Mouse (Mus musculus) C2C12 (cell line): Measurements from ENCODE around the gene Itga1. TPM values are rescaled to one million over a fixed set of nuclear protein-coding genes. Genes with fewer than 3 reads are reported as not detected.

Experiments used
- H3K27me3 ChIP-seq: one replicate; pipeline ENCODE4 v1.6.1; 2011; ENCODE audit not compliant: control insufficient read depth, insufficient read depth, insufficient read length
- H3K36me3 ChIP-seq: one replicate; pipeline ENCODE4 v1.6.1; 2011; ENCODE audit not compliant: control insufficient read depth, insufficient read depth
- H3K4me3 ChIP-seq: one replicate; pipeline ENCODE4 v1.5.1; 2011; ENCODE audit warnings: mild to moderate bottlenecking, control low read depth; ENCODE audit not compliant: poor library complexity, insufficient read depth, severe bottlenecking
- H3K79me2 ChIP-seq: one replicate; pipeline ENCODE4 v1.6.1; 2011; ENCODE audit not compliant: control insufficient read depth, insufficient read depth
- H3K79me3 ChIP-seq: one replicate; pipeline ENCODE4 v1.6.1; 2011; ENCODE audit warnings: low read depth, control low read depth
- H3ac ChIP-seq: one replicate; pipeline ENCODE3; 2011; ENCODE audit warnings: low read depth; ENCODE audit not compliant: control insufficient read depth, insufficient read length
- CEBPB ChIP-seq: IDR thresholded peaks from one replicate; pipeline ENCODE4 v1.6.1; 2011; ENCODE audit warnings: low read depth, mild to moderate bottlenecking, control low read depth, moderate library complexity
- CTCF ChIP-seq: IDR thresholded peaks from one replicate; pipeline ENCODE4 v1.5.1; 2011; ENCODE audit not compliant: control insufficient read depth, insufficient read depth, insufficient read length
- FOSL1 ChIP-seq: IDR thresholded peaks from one replicate; pipeline ENCODE4 v1.8.0; 2011; ENCODE audit warnings: mild to moderate bottlenecking, low read length; ENCODE audit not compliant: poor library complexity, insufficient read depth, severe bottlenecking
- MAX ChIP-seq: IDR thresholded peaks from one replicate; pipeline ENCODE4 v1.6.1; 2011; ENCODE audit warnings: mild to moderate bottlenecking, control low read depth
- MYOD1 ChIP-seq: IDR thresholded peaks from one replicate; pipeline ENCODE4 v1.6.1; 2011; ENCODE audit warnings: low read depth; ENCODE audit not compliant: control insufficient read depth, insufficient read length
- MYOG ChIP-seq: IDR thresholded peaks from one replicate; pipeline ENCODE4 v1.6.1; 2011; ENCODE audit not compliant: control insufficient read depth, insufficient read length; ENCODE audit errors: extremely low read depth
- USF1 ChIP-seq: IDR thresholded peaks from one replicate; pipeline ENCODE4 v1.6.1; 2011; ENCODE audit warnings: low read depth, mild to moderate bottlenecking, control low read depth, moderate library complexity
- polyA plus RNA-seq: library from polyadenylated mRNA; unstranded; fragments of >200 nt; fragmentation: generic; extraction: Trizol; gene quantifications from one replicate; pipeline ENCODE4 v1.2.1, GENCODE M21; 2012; ENCODE audit warnings: missing spikeins

Gene Itga1
- polyA plus RNA-seq, 1 experiment = 0.04 TPM

GRCm38 (mm10) chr13:114923331-114923730, 178.4 kb downstream of the Itga1 start:
- Histone ChIP-seq H3K79me2 (no peaks in the 10 kb centered on the region), H3K79me3 (no peaks in the 10 kb centered on the region), H3K27me3 (no peaks in the 10 kb centered on the region), H3ac (no peak overlapping the region), H3K4me3 (no peak overlapping the region), H3K36me3 (no peaks in the 10 kb centered on the region)
- no peak for TF ChIP-seq MYOG
- TF ChIP-seq USF1 = no peak
- TF ChIP-seq MAX = no peak
- TF ChIP-seq CTCF = no peak
- no peak for TF ChIP-seq MYOD1
- no peak for TF ChIP-seq CEBPB
- TF ChIP-seq FOSL1 = no peak

- H3K4me3 ChIP-seq = no peak overlapping the region
- H3ac ChIP-seq = no peak overlapping the region
- no peaks in the 10 kb centered on the region for H3K36me3 ChIP-seq
- H3K27me3 ChIP-seq = no peaks in the 10 kb centered on the region
- TF ChIP-seq USF1 (no peak), MAX (no peak), FOSL1 (no peak), MYOG (no peak), MYOD1 (no peak), CTCF (no peak), CEBPB (no peak)
- no peaks in the 10 kb centered on the region for H3K79me3 ChIP-seq
- H3K79me2 ChIP-seq = no peaks in the 10 kb centered on the region
These were observed 186.0 kb downstream of the Itga1 start for GRCm38 (mm10) chr13:114915767-114916166.

GRCm38 (mm10) chr13:114914963-114915362, 186.8 kb downstream of the Itga1 start:
- no peaks in the 10 kb centered on the region for H3K79me2 ChIP-seq
- H3K27me3 ChIP-seq = no peaks in the 10 kb centered on the region
- no peaks in the 10 kb centered on the region for H3K36me3 ChIP-seq
- TF ChIP-seq MYOD1 = no peak
- no peak for TF ChIP-seq CTCF
- no peak for TF ChIP-seq CEBPB
- no peak for TF ChIP-seq MYOG
- TF ChIP-seq MAX = no peak
- TF ChIP-seq FOSL1 = no peak
- TF ChIP-seq USF1 = no peak
- no peaks in the 10 kb centered on the region for H3K79me3 ChIP-seq
- no peak overlapping the region for H3ac ChIP-seq
- no peak overlapping the region for H3K4me3 ChIP-seq

- Histone ChIP-seq H3K4me3 (no peak overlapping the region), H3ac (no peak overlapping the region), H3K79me2 (no peaks in the 10 kb centered on the region), H3K36me3 (no peaks in the 10 kb centered on the region), H3K79me3 (no peaks in the 10 kb centered on the region), H3K27me3 (no peaks in the 10 kb centered on the region)
- TF ChIP-seq MYOG (no peak), CEBPB (no peak), USF1 (no peak), CTCF (no peak), FOSL1 (no peak), MAX (no peak), MYOD1 (no peak)
These were observed 187.2 kb downstream of the Itga1 start for GRCm38 (mm10) chr13:114914559-114914958.

- Histone ChIP-seq H3K36me3 (no peaks in the 10 kb centered on the region), H3K79me2 (no peaks in the 10 kb centered on the region)
- no peak for TF ChIP-seq FOSL1
- no peak for TF ChIP-seq MAX
- TF ChIP-seq MYOD1 = no peak
- no peak for TF ChIP-seq CTCF
- TF ChIP-seq USF1 = no peak
- no peak for TF ChIP-seq MYOG
- TF ChIP-seq CEBPB = no peak
These were observed 191.1 kb downstream of the Itga1 start for GRCm38 (mm10) chr13:114910629-114911028.

GRCm38 (mm10) chr13:114909514-114909913, 192.2 kb downstream of the Itga1 start:
- no peaks in the 10 kb centered on the region for H3K36me3 ChIP-seq
- H3K4me3 ChIP-seq = no peak overlapping the region
- TF ChIP-seq MYOG = no peak
- peak; percentile 66 for TF ChIP-seq CEBPB
- no peaks in the 10 kb centered on the region for H3K79me3 ChIP-seq
- no peaks in the 10 kb centered on the region for H3K79me2 ChIP-seq
- H3ac ChIP-seq = no peak overlapping the region
- no peaks in the 10 kb centered on the region for H3K27me3 ChIP-seq

More at GRCm38 (mm10) chr13:114910629-114911028, 191.1 kb downstream of the Itga1 start:
- Histone ChIP-seq H3K4me3 (no peak overlapping the region), H3K79me3 (no peaks in the 10 kb centered on the region), H3ac (no peak overlapping the region), H3K27me3 (no peaks in the 10 kb centered on the region)
